Mouse (Mus musculus) ES-E14 (cell line): ENCODE measurements around the gene Crip2.

Experiments used
- CHD2 ChIP-seq: IDR thresholded peaks from 2 replicates; pipeline ENCODE4 v1.6.1; 2014; ENCODE audit warnings: mild to moderate bottlenecking, low read depth, low read length, inconsistent platforms
- HCFC1 ChIP-seq: IDR thresholded peaks from 2 replicates; pipeline ENCODE4 v1.6.1; 2012; ENCODE audit warnings: low read length, inconsistent platforms, borderline replicate concordance; ENCODE audit not compliant: insufficient read depth
- MAFK ChIP-seq: IDR thresholded peaks from 2 replicates; pipeline ENCODE4 v1.6.1; 2014; ENCODE audit warnings: mild to moderate bottlenecking, low read depth, low read length, inconsistent platforms; ENCODE audit not compliant: insufficient read depth
- ZNF384 ChIP-seq: IDR thresholded peaks from 2 replicates; pipeline ENCODE4 v1.6.1; 2012; ENCODE audit warnings: low read depth, low read length, inconsistent platforms

- TF ChIP-seq MAFK, result no peak
- TF ChIP-seq ZNF384, result no peak
- TF ChIP-seq CHD2, result no peak
- no peak for TF ChIP-seq HCFC1
These were observed 853 bp upstream of the Crip2 start for GRCm38 (mm10) chr12:113138901-113139864.
